Mouse (Mus musculus): ENCODE measurements at regions not wholly inside any gene's neighbourhood (a gene's known extent, or its start where the extent isn't known, plus 50 kb on each side); places are given as distances from the start of the nearest gene placed in this dataset.

- Histone ChIP-seq H3K9ac (no peak overlapping the region), H3K4me2 (no peak overlapping the region), H3K36me3 (replicated peaks) (no peaks in the 10 kb centered on the region), H3K9me3 (no peaks in the 10 kb centered on the region), H3K27me3 (no peaks in the 10 kb centered on the region), H3K4me3 (replicated peaks) (no peak overlapping the region), H3K27ac (no peak overlapping the region), H3K4me1 (no peaks in the 10 kb centered on the region)
- ATAC-seq (ENCODE audit: low FRiP score): no peak
- 87% methylated on average over 7 of the region's 7 CpGs for WGBS
Measured at GRCm38 (mm10) chr6:104309166-104309565, 183.4 kb upstream of the Cntn6 start.

GRCm38 (mm10) chr6:104312993-104313392, 179.6 kb upstream of the Cntn6 start:
- H3K9me3 ChIP-seq: no peaks in the 10 kb centered on the region
- no peaks in the 10 kb centered on the region for H3K36me3 ChIP-seq (replicated peaks)
- H3K4me1 ChIP-seq: no peaks in the 10 kb centered on the region
- ATAC-seq (ENCODE audit: low FRiP score): peak; percentile 87; the same call in 1 of the 2 replicates
- no peak overlapping the region for H3K27ac ChIP-seq
- no peak overlapping the region for H3K9ac ChIP-seq
- H3K27me3 ChIP-seq: no peaks in the 10 kb centered on the region
- WGBS: 37% methylated on average over 3 of the region's 3 CpGs
- H3K4me3 ChIP-seq (replicated peaks): no peak overlapping the region
- H3K4me2 ChIP-seq: no peak overlapping the region

GRCm38 (mm10) chr6:104318451-104318850, 174.1 kb upstream of the Cntn6 start:
- H3K36me3 ChIP-seq (replicated peaks): no peaks in the 10 kb centered on the region
- no peak for ATAC-seq (ENCODE audit: low FRiP score)
- 80% methylated on average over 4 of the region's 4 CpGs for WGBS
- no peak overlapping the region for H3K4me2 ChIP-seq
- H3K4me3 ChIP-seq (replicated peaks): no peak overlapping the region
- H3K9ac ChIP-seq: no peak overlapping the region
- no peaks in the 10 kb centered on the region for H3K4me1 ChIP-seq
- no peaks in the 10 kb centered on the region for H3K27me3 ChIP-seq
- H3K27ac ChIP-seq: no peak overlapping the region
- H3K9me3 ChIP-seq: no peaks in the 10 kb centered on the region

GRCm38 (mm10) chr6:104322182-104322581, 170.4 kb upstream of the Cntn6 start:
- Histone ChIP-seq H3K27ac (no peak overlapping the region), H3K4me2 (no peak overlapping the region), H3K36me3 (replicated peaks) (no peaks in the 10 kb centered on the region), H3K4me1 (no peaks in the 10 kb centered on the region), H3K27me3 (no peaks in the 10 kb centered on the region), H3K9ac (no peak overlapping the region), H3K9me3 (no peaks in the 10 kb centered on the region), H3K4me3 (replicated peaks) (no peak overlapping the region)
- WGBS: 84% methylated on average over 5 of the region's 5 CpGs
- no peak for ATAC-seq (ENCODE audit: low FRiP score)

- no peaks in the 10 kb centered on the region for H3K36me3 ChIP-seq (replicated peaks)
- WGBS: 80% methylated on average over 8 of the region's 8 CpGs
- no peak overlapping the region for H3K27ac ChIP-seq
- ATAC-seq (ENCODE audit: low FRiP score): no peak
- no peak overlapping the region for H3K4me2 ChIP-seq
- no peak overlapping the region for H3K9ac ChIP-seq
- no peak overlapping the region for H3K4me3 ChIP-seq (replicated peaks)
- H3K27me3 ChIP-seq: no peaks in the 10 kb centered on the region
- no peaks in the 10 kb centered on the region for H3K9me3 ChIP-seq
- H3K4me1 ChIP-seq: no peaks in the 10 kb centered on the region
Measured at GRCm38 (mm10) chr6:104339134-104339848, 153.3 kb upstream of the Cntn6 start.

GRCm38 (mm10) chr6:104343986-104344385, 148.6 kb upstream of the Cntn6 start:
- Histone ChIP-seq H3K9ac (no peak overlapping the region), H3K4me2 (no peak overlapping the region), H3K27ac (no peak overlapping the region), H3K27me3 (no peaks in the 10 kb centered on the region), H3K4me1 (no peaks in the 10 kb centered on the region), H3K36me3 (replicated peaks) (no peaks in the 10 kb centered on the region), H3K9me3 (no peaks in the 10 kb centered on the region), H3K4me3 (replicated peaks) (no peak overlapping the region)
- WGBS: 88% methylated on average over 1 of the region's 1 CpGs
- ATAC-seq (ENCODE audit: low FRiP score): no peak

Measured in forebrain, embryonic 12.5 days (tissue).